Mouse (Mus musculus) central nervous system, embryonic 14 days (tissue): ENCODE results near the gene Tcap. TPM values are rescaled to one million over a fixed set of nuclear protein-coding genes. Genes with fewer than 3 reads are reported as not detected.

Experiments
- polyA plus RNA-seq: library from polyadenylated mRNA; depleted of rRNA; stranded (reverse); fragments of >200 nt; gene quantifications from 2 replicates; pipeline ENCODE4 v1.2.3, GENCODE M21; 2012; rRNA removed

Tcap gene
- 0.64 and 2.3 TPM in 2 replicates for polyA plus RNA-seq

GRCm38 (mm10) chr11:98383261-98384030 is at the start of gene Tcap:
Gene Tcap (plus strand): TSS chr11:98383811.

GRCm38 (mm10) chr11:98348083-98348961 is 35.3 kb upstream of the Tcap start, which contains the start of gene Ppp1r1b:
Gene Ppp1r1b (plus strand): TSS chr11:98348404.

GRCm38 (mm10) chr11:98358161-98359083 is 25.2 kb upstream of the Tcap start, which contains the start of gene Stard3:
Gene Stard3 (plus strand): TSS chr11:98358368.

GRCm38 (mm10) chr11:98385638-98386585 is 2.3 kb downstream of the Tcap start, which contains the start of gene Pnmt:
Gene Pnmt (plus strand): TSS chr11:98386450.

GRCm38 (mm10) chr11:98400161-98400726 is 16.6 kb downstream of the Tcap start, which contains the start of gene Pgap3:
Gene Pgap3 (minus strand): TSS chr11:98400490.

GRCm38 (mm10) chr11:98412273-98412796 is 28.7 kb downstream of the Tcap start, which contains the start of gene Erbb2:
Gene Erbb2 (plus strand): TSS chr11:98412470.

Other genes starting within 250 kb of the Tcap start
- gene Fbxl20, start 233.4 kb upstream of the Tcap start, polyA plus RNA-seq, result 27.6 and 29.6 TPM in 2 replicates
- gene Med1, start 190.5 kb upstream of the Tcap start, polyA plus RNA-seq, result 28.6 and 30.6 TPM in 2 replicates
- gene Cdk12, start 180.8 kb upstream of the Tcap start, polyA plus RNA-seq, result 23.2 and 24.3 TPM in 2 replicates
- gene Neurod2, start 54.2 kb upstream of the Tcap start, polyA plus RNA-seq, result 53.8 and 98.4 TPM in 2 replicates
- 8.3 and 16.4 TPM in 2 replicates for gene Ppp1r1b, start 35.4 kb upstream of the Tcap start, polyA plus RNA-seq
- gene Stard3, start 25.4 kb upstream of the Tcap start, polyA plus RNA-seq, result 74.8 and 86.4 TPM in 2 replicates
- gene Pnmt, start 2.6 kb downstream of the Tcap start, polyA plus RNA-seq, result 0.49 and 1.5 TPM in 2 replicates
- gene Pgap3, start 16.7 kb downstream of the Tcap start, polyA plus RNA-seq, result 11.9 and 12.1 TPM in 2 replicates
- gene Erbb2, start 28.7 kb downstream of the Tcap start, polyA plus RNA-seq, result 7.7 and 14.8 TPM in 2 replicates
- gene Mien1, start 55.2 kb downstream of the Tcap start, polyA plus RNA-seq, result 140 and 174 TPM in 2 replicates
- 0.49 and 2.8 TPM in 2 replicates for gene Grb7, start 62.6 kb downstream of the Tcap start, polyA plus RNA-seq
- gene Ikzf3, start 162.2 kb downstream of the Tcap start, polyA plus RNA-seq, result 0.30 TPM in 1 of 2 replicates, not detected in the other
- 0.10 and 0.19 TPM in 2 replicates for gene Zpbp2, start 167.3 kb downstream of the Tcap start, polyA plus RNA-seq
- 86.2 and 88.2 TPM in 2 replicates for gene Ormdl3, start 203.6 kb downstream of the Tcap start, polyA plus RNA-seq
- gene Lrrc3c, start 214.5 kb downstream of the Tcap start, polyA plus RNA-seq, result not detected in 2 replicates
- gene Gm12355, start 241.8 kb downstream of the Tcap start, polyA plus RNA-seq, result 0.29 and 0.43 TPM in 2 replicates
- not detected in 2 replicates for gene Gsdma3, start 242.5 kb downstream of the Tcap start, polyA plus RNA-seq